Mouse (Mus musculus) neural tube, embryonic 15.5 days (tissue): ENCODE results near the gene Surf4. TPM values are rescaled to one million over a fixed set of nuclear protein-coding genes. Genes with fewer than 3 reads are reported as not detected.
"Not testable (repeated sequence)": the region's sequence is repeated elsewhere in the genome, so short reads cannot be mapped to it uniquely, and the experiment has no call there.

ENCODE experiments used
- ATAC-seq: fragments of 200-750 bp; cut with Nextera tagmentation; 2 replicates; pipeline ENCODE4 v1.8.0; 2017; ENCODE audit warnings: mild to moderate bottlenecking, moderate TSS enrichment, moderate library complexity; ENCODE audit not compliant: low FRiP score
- H3K27ac ChIP-seq: fragments of 300-500 bp; sonication (generic); replicated peaks from 2 replicates; pipeline ENCODE4 v1.5.1; 2015; ENCODE audit warnings: mild to moderate bottlenecking, inconsistent platforms
- H3K27me3 ChIP-seq: fragments of 300-500 bp; sonication (generic); replicated peaks from 2 replicates; pipeline ENCODE4 v1.6.1; 2015; ENCODE audit warnings: inconsistent platforms
- H3K36me3 ChIP-seq: fragments of 300-500 bp; sonication (generic); 2 replicates; pipeline ENCODE4 v1.6.1; 2015; ENCODE audit warnings: inconsistent platforms
- H3K4me1 ChIP-seq: fragments of 300-500 bp; sonication (generic); 2 replicates; pipeline ENCODE4 v1.6.1; 2015; ENCODE audit warnings: inconsistent platforms
- H3K4me2 ChIP-seq: fragments of 300-500 bp; sonication (generic); 2 replicates; pipeline ENCODE4 v1.6.1; 2015; ENCODE audit warnings: inconsistent platforms, mild to moderate bottlenecking, moderate library complexity
- H3K4me3 ChIP-seq: fragments of 300-500 bp; sonication (generic); replicated peaks from 2 replicates; pipeline ENCODE4 v1.5.1; 2015; ENCODE audit warnings: mild to moderate bottlenecking, inconsistent platforms
- H3K9ac ChIP-seq: fragments of 300-500 bp; sonication (generic); replicated peaks from 2 replicates; pipeline ENCODE4 v1.6.1; 2015; ENCODE audit warnings: mild to moderate bottlenecking, inconsistent platforms
- H3K9me3 ChIP-seq: fragments of 300-500 bp; sonication (generic); replicated peaks from 2 replicates; pipeline ENCODE4 v1.6.1; 2016; ENCODE audit warnings: inconsistent platforms
- WGBS: fragments of 180-500 bp; shearing (Covaris S2); methylation state at CpG from one replicate; pipeline ENCODE4 v1.1.7; 2015; ENCODE audit warnings: mixed read lengths; 5-methylcytosine and 5-hydroxymethylcytosine counted together
- polyA plus RNA-seq: library from polyadenylated mRNA; unstranded; fragments of >200 nt; fragmentation: Nextera tagmentation; extraction: Ambion mirVana; gene quantifications from 2 replicates; pipeline ENCODE4 v1.2.1, GENCODE M21; 2015

Surf4 gene
- polyA plus RNA-seq, 1 experiment from 2014 or later, result 110 TPM

- not testable (repeated sequence) for H3K9ac ChIP-seq
- 58% methylated on average over 4 of the region's 4 CpGs for WGBS
Observed at GRCm38 (mm10) chr2:26886170-26886569, 47.6 kb downstream of the Surf4 start.

GRCm38 (mm10) chr2:26885541-26885940 lies 48.2 kb downstream of the Surf4 start:
- not testable (repeated sequence) for H3K27ac ChIP-seq, H3K4me3 ChIP-seq, H3K9ac ChIP-seq, H3K4me1 ChIP-seq, ATAC-seq, H3K27me3 ChIP-seq, H3K4me2 ChIP-seq
- Histone ChIP-seq H3K36me3 (peaks cover 22% of the 10 kb centered on the region), H3K9me3 (peaks cover 11% of the 10 kb centered on the region)
- 83% methylated on average over 2 of the region's 2 CpGs for WGBS

More at GRCm38 (mm10) chr2:26886170-26886569, 47.6 kb downstream of the Surf4 start:
- H3K36me3 ChIP-seq, result peaks cover 27% of the 10 kb centered on the region
- H3K4me3 ChIP-seq, H3K27me3 ChIP-seq, H3K27ac ChIP-seq, ATAC-seq, H3K4me2 ChIP-seq, H3K4me1 ChIP-seq: not testable (repeated sequence)
- H3K9me3 ChIP-seq, result peaks cover 11% of the 10 kb centered on the region

- Histone ChIP-seq H3K4me2 (no peak overlapping the region), H3K36me3 (no peaks in the 10 kb centered on the region), H3K9ac (no peak overlapping the region), H3K27me3 (no peaks in the 10 kb centered on the region), H3K27ac (no peak overlapping the region), H3K9me3 (peaks cover under 1% of the 10 kb centered on the region; the same call in 1 of the 2 replicates), H3K4me3 (no peak overlapping the region), H3K4me1 (no peaks in the 10 kb centered on the region)
- no peak for ATAC-seq
Observed at GRCm38 (mm10) chr2:26878571-26878970, 55.2 kb downstream of the Surf4 start.

- no peaks in the 10 kb centered on the region for H3K9me3 ChIP-seq
- H3K27ac ChIP-seq, result no peak overlapping the region
- H3K4me3 ChIP-seq, result no peak overlapping the region
- H3K9ac ChIP-seq, result no peak overlapping the region
- no peaks in the 10 kb centered on the region for H3K27me3 ChIP-seq
- H3K36me3 ChIP-seq, result no peaks in the 10 kb centered on the region
- ATAC-seq, result no peak
- no peak overlapping the region for H3K4me2 ChIP-seq
- no peaks in the 10 kb centered on the region for H3K4me1 ChIP-seq
- WGBS, result 69% methylated on average over 6 of the region's 6 CpGs
Observed at GRCm38 (mm10) chr2:26870666-26871065, 63.1 kb downstream of the Surf4 start.

Other genes starting within 250 kb of the Surf4 start
- not detected in 2 replicates for gene Abo, start 68.9 kb downstream of the Surf4 start, polyA plus RNA-seq
- gene Surf6, start 31.0 kb downstream of the Surf4 start, polyA plus RNA-seq, result 29.4 and 32.2 TPM in 2 replicates
- gene Med22, start 23.3 kb downstream of the Surf4 start, polyA plus RNA-seq, result 95.7 and 108 TPM in 2 replicates
- 385 and 446 TPM in 2 replicates for gene Rpl7a, start 23.2 kb downstream of the Surf4 start, polyA plus RNA-seq
- gene Surf2, start 17.6 kb downstream of the Surf4 start, polyA plus RNA-seq, result 56.6 and 58.4 TPM in 2 replicates
- 89.2 and 97.5 TPM in 2 replicates for gene Surf1, start 17.4 kb downstream of the Surf4 start, polyA plus RNA-seq
- gene Stkld1, start 119 bp upstream of the Surf4 start, polyA plus RNA-seq, result 0.13 and 0.61 TPM in 2 replicates
- gene Rexo4, start 30.5 kb upstream of the Surf4 start, polyA plus RNA-seq, result 38.0 and 39.2 TPM in 2 replicates
- 0.09 TPM in 1 of 2 replicates, not detected in the other for gene Adamts13, start 39.5 kb upstream of the Surf4 start, polyA plus RNA-seq
- gene Cacfd1, start 76.0 kb upstream of the Surf4 start, polyA plus RNA-seq, result 98.5 and 103 TPM in 2 replicates
- 17.2 and 20.0 TPM in 2 replicates for gene Slc2a6, start 94.1 kb upstream of the Surf4 start, polyA plus RNA-seq
- gene Mymk, start 138.3 kb upstream of the Surf4 start, polyA plus RNA-seq, result 2.5 and 3.4 TPM in 2 replicates
- gene Adamtsl2, start 145.5 kb upstream of the Surf4 start, polyA plus RNA-seq, result 7.2 and 7.7 TPM in 2 replicates
- gene Fam163b, start 208.6 kb upstream of the Surf4 start, polyA plus RNA-seq, result 10.1 and 10.3 TPM in 2 replicates
- gene Dbh, start 231.3 kb upstream of the Surf4 start, polyA plus RNA-seq, result 0.29 and 0.37 TPM in 2 replicates